Mouse (Mus musculus): ENCODE results near the gene Pomc. TPM values are rescaled to one million over a fixed set of nuclear protein-coding genes. Genes with fewer than 3 reads are reported as not detected.

Pomc gene
- polyA plus RNA-seq, 1 experiment from 2014 or later: 0.40 TPM

GRCm38 (mm10) chr12:3991047-3991446, 36.3 kb downstream of the Pomc start:
- Histone ChIP-seq H3K4me2 (ENCODE audit: low read depth, low read length) (no peak overlapping the region), H3K9ac (replicated peaks) (no peak overlapping the region), H3K36me3 (replicated peaks; ENCODE audit: insufficient read depth, low read length) (no peaks in the 10 kb centered on the region), H3K27me3 (ENCODE audit: insufficient read depth, low read length) (no peaks in the 10 kb centered on the region), H3K4me1 (ENCODE audit: insufficient read depth) (no peaks in the 10 kb centered on the region), H3K4me3 (ENCODE audit: low read depth, low read length) (no peak overlapping the region), H3K9me3 (ENCODE audit: low read length) (no peaks in the 10 kb centered on the region), H3K27ac (ENCODE audit: low read depth) (no peak overlapping the region)
- no peak for DNase-seq
- WGBS (ENCODE audit: insufficient replicate concordance): 81% methylated on average over 3 of the region's 3 CpGs
- no peak for ATAC-seq
- TF ChIP-seq CTCF (IDR thresholded peaks at IDR 0.05; ENCODE audit: low read depth) (no peak), EP300 (IDR thresholded peaks at IDR 0.05; ENCODE audit: low read depth) (no peak)

- no peaks in the 10 kb centered on the region for H3K9me3 ChIP-seq (ENCODE audit: low read length)
- H3K27me3 ChIP-seq (ENCODE audit: insufficient read depth, low read length): no peaks in the 10 kb centered on the region
- WGBS (ENCODE audit: insufficient replicate concordance): 77% methylated on average over 9 of the region's 9 CpGs
- H3K9ac ChIP-seq (replicated peaks): no peak overlapping the region
- TF ChIP-seq CTCF (IDR thresholded peaks at IDR 0.05; ENCODE audit: low read depth): no peak
- no peaks in the 10 kb centered on the region for H3K4me1 ChIP-seq (ENCODE audit: insufficient read depth)
- ATAC-seq (no peak), DNase-seq (no peak)
- no peak overlapping the region for H3K27ac ChIP-seq (ENCODE audit: low read depth)
- no peak overlapping the region for H3K4me2 ChIP-seq (ENCODE audit: low read depth, low read length)
- H3K36me3 ChIP-seq (replicated peaks; ENCODE audit: insufficient read depth, low read length): no peaks in the 10 kb centered on the region
- H3K4me3 ChIP-seq (ENCODE audit: low read depth, low read length): no peak overlapping the region
These were observed 42.0 kb downstream of the Pomc start for GRCm38 (mm10) chr12:3996749-3997148.

DNA sequence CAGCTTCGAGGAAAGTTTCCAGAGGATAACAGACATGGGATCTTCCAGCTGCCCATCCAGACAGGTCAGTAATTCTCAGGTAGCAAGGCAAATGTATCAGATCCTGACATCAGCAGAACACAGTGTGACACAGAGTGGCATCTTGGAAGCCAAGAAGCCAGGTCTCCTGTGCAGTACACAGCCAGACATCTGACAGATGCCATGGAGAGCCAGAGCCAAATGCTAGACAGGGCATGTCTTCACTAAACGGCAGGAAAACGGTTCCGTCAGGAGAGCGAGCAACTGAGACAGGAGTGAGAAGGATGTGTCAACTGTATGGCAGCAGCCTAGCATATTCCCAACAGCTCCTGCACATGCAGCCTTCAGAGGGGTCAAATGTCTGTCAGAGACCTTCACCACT, 45.7 kb downstream of the Pomc start:
- no peak overlapping the region for H3K9ac ChIP-seq (replicated peaks)
- no peak for DNase-seq
- TF ChIP-seq EP300 (IDR thresholded peaks at IDR 0.05; ENCODE audit: low read depth) (no peak), CTCF (IDR thresholded peaks at IDR 0.05; ENCODE audit: low read depth) (no peak)
- no peaks in the 10 kb centered on the region for H3K4me1 ChIP-seq (ENCODE audit: insufficient read depth)
- H3K9me3 ChIP-seq (ENCODE audit: low read length): no peaks in the 10 kb centered on the region
- H3K27ac ChIP-seq (ENCODE audit: low read depth): no peak overlapping the region
- H3K4me2 ChIP-seq (ENCODE audit: low read depth, low read length): no peak overlapping the region
- H3K36me3 ChIP-seq (replicated peaks; ENCODE audit: insufficient read depth, low read length): no peaks in the 10 kb centered on the region
- WGBS (ENCODE audit: insufficient replicate concordance): 92% methylated on average over 5 of the region's 5 CpGs
- H3K27me3 ChIP-seq (ENCODE audit: insufficient read depth, low read length): no peaks in the 10 kb centered on the region
- no peak for ATAC-seq
- H3K4me3 ChIP-seq (ENCODE audit: low read depth, low read length): no peak overlapping the region

DNA sequence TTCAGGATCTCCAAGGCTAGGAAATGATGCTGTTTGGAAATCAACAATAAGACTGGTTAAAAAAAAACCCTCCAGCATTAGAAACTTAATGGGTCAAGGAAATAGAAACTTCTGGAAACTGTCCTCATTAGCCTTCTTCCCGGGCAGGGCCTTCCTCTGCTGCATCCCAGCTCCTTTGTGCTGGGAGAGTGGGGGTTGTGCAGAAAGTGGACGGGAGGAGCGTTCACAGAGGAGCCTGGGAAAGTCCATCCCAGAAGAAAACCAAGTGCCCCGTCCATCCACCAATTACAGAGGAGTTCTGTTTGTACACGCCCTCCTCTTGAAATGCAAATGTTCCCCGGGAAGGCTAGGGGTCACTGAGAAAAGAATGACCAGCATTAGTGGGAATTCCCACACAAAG, 49.9 kb downstream of the Pomc start:
- no peak for TF ChIP-seq CTCF (IDR thresholded peaks at IDR 0.05; ENCODE audit: low read depth)
- no peak for TF ChIP-seq EP300 (IDR thresholded peaks at IDR 0.05; ENCODE audit: low read depth)
- WGBS (ENCODE audit: insufficient replicate concordance): 30% methylated on average over 6 of the region's 6 CpGs
- ATAC-seq: no peak

DNA sequence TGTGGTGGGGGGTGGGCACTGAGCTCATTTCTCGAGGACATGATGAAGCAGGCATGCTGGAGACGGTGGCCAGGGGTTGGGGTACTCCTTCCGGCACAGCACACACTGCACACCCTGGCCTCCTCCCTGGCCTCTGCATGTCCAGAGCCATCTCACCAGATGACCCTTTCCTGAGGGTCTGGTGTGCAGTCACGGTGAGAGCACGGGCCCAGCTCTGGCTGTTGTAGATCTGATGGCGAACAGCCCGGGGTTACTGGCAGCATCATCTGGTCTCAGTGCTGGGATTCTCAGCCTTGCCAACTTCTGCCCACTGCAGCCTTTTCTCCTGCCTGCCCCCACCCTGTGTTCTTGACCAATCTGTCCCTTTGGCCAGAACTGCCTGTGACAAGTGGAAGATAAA, 51.3 kb downstream of the Pomc start:
- H3K36me3 ChIP-seq (replicated peaks; ENCODE audit: insufficient read depth, low read length): no peaks in the 10 kb centered on the region
- no peak overlapping the region for H3K9ac ChIP-seq (replicated peaks)
- H3K27me3 ChIP-seq (ENCODE audit: insufficient read depth, low read length): no peaks in the 10 kb centered on the region
- DNase-seq: no peak
- H3K27ac ChIP-seq (ENCODE audit: low read depth): no peak overlapping the region
- 70% methylated on average over 7 of the region's 7 CpGs for WGBS (ENCODE audit: insufficient replicate concordance)
- no peak overlapping the region for H3K4me3 ChIP-seq (ENCODE audit: low read depth, low read length)
- no peaks in the 10 kb centered on the region for H3K9me3 ChIP-seq (ENCODE audit: low read length)
- TF ChIP-seq CTCF (IDR thresholded peaks at IDR 0.05; ENCODE audit: low read depth) (no peak), EP300 (IDR thresholded peaks at IDR 0.05; ENCODE audit: low read depth) (no peak)
- H3K4me1 ChIP-seq (ENCODE audit: insufficient read depth): no peaks in the 10 kb centered on the region
- no peak for ATAC-seq
- H3K4me2 ChIP-seq (ENCODE audit: low read depth, low read length): no peak overlapping the region

More for the DNA sequence above, 49.9 kb downstream of the Pomc start:
- Histone ChIP-seq H3K27me3 (ENCODE audit: insufficient read depth, low read length) (no peaks in the 10 kb centered on the region), H3K27ac (ENCODE audit: low read depth) (no peak overlapping the region), H3K36me3 (replicated peaks; ENCODE audit: insufficient read depth, low read length) (no peaks in the 10 kb centered on the region), H3K4me3 (ENCODE audit: low read depth, low read length) (no peak overlapping the region), H3K4me1 (ENCODE audit: insufficient read depth) (no peaks in the 10 kb centered on the region), H3K9ac (replicated peaks) (no peak overlapping the region), H3K9me3 (ENCODE audit: low read length) (no peaks in the 10 kb centered on the region), H3K4me2 (ENCODE audit: low read depth, low read length) (no peak overlapping the region)
- no peak for DNase-seq

DNA sequence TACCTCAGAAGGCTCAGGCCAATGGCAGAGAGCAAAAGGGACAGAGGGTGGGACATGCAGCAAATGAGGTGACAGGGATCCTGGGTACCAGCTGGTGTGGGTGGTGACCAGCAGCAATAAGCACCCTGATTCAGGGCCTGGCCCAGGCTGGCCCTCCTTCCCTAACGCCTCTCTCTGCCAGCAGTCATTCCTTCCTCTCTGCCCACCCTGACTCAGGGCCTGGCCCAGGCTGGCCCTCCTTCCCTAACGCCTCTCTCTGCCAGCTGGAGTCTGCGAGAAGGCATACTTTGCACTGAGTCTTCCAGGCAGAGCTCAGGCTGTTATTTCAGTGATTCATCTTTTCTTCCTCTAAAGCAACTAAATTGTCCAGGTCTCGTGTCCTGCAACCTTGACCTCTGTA, 52.4 kb downstream of the Pomc start:
- no peaks in the 10 kb centered on the region for H3K4me1 ChIP-seq (ENCODE audit: insufficient read depth)
- no peaks in the 10 kb centered on the region for H3K36me3 ChIP-seq (replicated peaks; ENCODE audit: insufficient read depth, low read length)
- no peak overlapping the region for H3K4me3 ChIP-seq (ENCODE audit: low read depth, low read length)
- 54% methylated on average over 4 of the region's 4 CpGs for WGBS (ENCODE audit: insufficient replicate concordance)
- no peaks in the 10 kb centered on the region for H3K27me3 ChIP-seq (ENCODE audit: insufficient read depth, low read length)
- H3K4me2 ChIP-seq (ENCODE audit: low read depth, low read length): no peak overlapping the region
- TF ChIP-seq EP300 (IDR thresholded peaks at IDR 0.05; ENCODE audit: low read depth) (no peak), CTCF (IDR thresholded peaks at IDR 0.05; ENCODE audit: low read depth) (no peak)
- ATAC-seq (no peak), DNase-seq (no peak)
- H3K27ac ChIP-seq (ENCODE audit: low read depth): no peak overlapping the region
- no peaks in the 10 kb centered on the region for H3K9me3 ChIP-seq (ENCODE audit: low read length)
- no peak overlapping the region for H3K9ac ChIP-seq (replicated peaks)

GRCm38 (mm10) chr12:4007766-4008165, 53.0 kb downstream of the Pomc start:
- H3K4me1 ChIP-seq (ENCODE audit: insufficient read depth): no peaks in the 10 kb centered on the region
- H3K27ac ChIP-seq (ENCODE audit: low read depth): no peak overlapping the region
- no peak overlapping the region for H3K9ac ChIP-seq (replicated peaks)
- no peaks in the 10 kb centered on the region for H3K36me3 ChIP-seq (replicated peaks; ENCODE audit: insufficient read depth, low read length)
- DNase-seq (no peak), ATAC-seq (no peak)
- no peaks in the 10 kb centered on the region for H3K9me3 ChIP-seq (ENCODE audit: low read length)
- H3K4me3 ChIP-seq (ENCODE audit: low read depth, low read length): no peak overlapping the region
- no peak for TF ChIP-seq CTCF (IDR thresholded peaks at IDR 0.05; ENCODE audit: low read depth)
- TF ChIP-seq EP300 (IDR thresholded peaks at IDR 0.05; ENCODE audit: low read depth): no peak
- no peak overlapping the region for H3K4me2 ChIP-seq (ENCODE audit: low read depth, low read length)
- 42% methylated on average over 4 of the region's 4 CpGs for whole genome bisulfite sequencing (ENCODE audit: insufficient replicate concordance)
- no peaks in the 10 kb centered on the region for H3K27me3 ChIP-seq (ENCODE audit: insufficient read depth, low read length)
